Mouse (Mus musculus): ENCODE data around the gene Hoxc9. TPM values are rescaled to one million over a fixed set of nuclear protein-coding genes. Genes with fewer than 3 reads are reported as not detected.

Hoxc9 gene
- total RNA-seq, 2 experiments from 2014 or later = not detected

DNA sequence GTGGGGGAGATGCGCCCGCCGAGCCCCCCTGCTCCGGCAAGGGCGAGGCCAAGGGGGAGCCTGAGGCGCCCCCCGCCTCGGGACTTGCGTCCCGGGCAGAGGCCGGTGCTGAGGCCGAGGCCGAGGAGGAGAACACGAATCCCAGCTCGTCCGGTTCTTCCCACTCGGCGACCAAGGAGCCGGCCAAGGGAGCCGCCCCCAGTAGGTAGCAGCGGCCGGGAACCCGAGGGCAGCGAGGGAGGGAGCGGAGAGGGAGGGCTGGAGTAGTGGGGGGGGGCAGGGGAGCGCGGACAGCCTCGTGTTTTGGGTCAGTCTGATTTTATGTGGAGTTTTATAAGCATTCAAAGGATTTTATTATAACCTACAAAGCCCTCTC is 21.2 kb upstream of the Hoxc9 start:
- ATAC-seq (replicated peaks; ENCODE audit: poor library complexity, severe bottlenecking) = no peak

GRCm38 (mm10) chr15:102955833-102956640 is 20.2 kb upstream of the Hoxc9 start:
- 0 out of 2 replicates have a peak, but pooled peaks have one; percentile 22 for ATAC-seq (replicated peaks; ENCODE audit: poor library complexity, severe bottlenecking)

DNA sequence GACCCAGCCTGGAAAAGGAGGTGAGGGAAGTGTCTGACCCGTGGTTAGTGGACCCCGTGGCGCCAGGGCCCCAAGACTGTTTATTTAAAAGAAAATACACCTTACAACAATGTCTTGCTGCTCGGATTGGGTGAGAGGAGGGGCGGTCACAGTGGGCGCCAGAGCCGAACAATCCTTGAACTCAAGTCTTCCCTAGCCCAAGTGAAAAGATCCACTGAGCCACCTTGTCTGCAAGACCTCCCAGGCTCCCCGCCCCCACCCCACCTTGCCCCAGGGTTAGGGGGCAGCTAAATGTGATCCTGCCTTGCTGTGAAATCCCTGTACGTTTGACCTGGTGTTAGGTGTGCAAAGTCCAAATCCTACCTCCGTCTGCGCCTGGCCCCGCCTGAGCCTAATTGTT is 19.3 kb upstream of the Hoxc9 start:
- no peak for ATAC-seq (replicated peaks; ENCODE audit: poor library complexity, severe bottlenecking)

DNA sequence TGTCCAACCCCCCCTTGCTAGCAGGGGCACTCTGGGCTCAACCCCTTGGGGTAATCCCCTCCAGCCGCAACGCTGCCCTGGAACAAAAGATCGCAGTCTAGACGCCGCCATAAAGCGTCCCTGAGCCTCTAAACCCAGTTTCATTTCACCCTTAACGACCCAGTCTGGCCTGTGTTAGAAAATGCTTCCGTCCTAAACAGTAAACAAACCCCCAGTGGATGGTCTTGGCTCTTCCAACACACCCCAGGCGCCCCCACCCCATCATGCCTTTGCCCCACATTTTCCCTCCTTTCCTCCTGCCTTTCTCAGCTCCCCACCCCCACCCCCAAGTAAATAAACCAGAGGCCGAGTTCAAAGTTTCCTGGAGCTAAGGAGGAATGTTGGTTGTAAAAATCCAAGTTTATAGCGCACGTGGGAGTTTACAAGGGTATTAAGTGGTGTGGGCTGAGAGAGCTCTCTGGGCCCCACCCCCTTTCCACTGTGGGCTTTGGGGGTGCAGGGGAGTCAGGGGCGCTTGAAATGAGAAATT is 16.5 kb upstream of the Hoxc9 start:
- ATAC-seq (replicated peaks; ENCODE audit: poor library complexity, severe bottlenecking) = no peak

DNA sequence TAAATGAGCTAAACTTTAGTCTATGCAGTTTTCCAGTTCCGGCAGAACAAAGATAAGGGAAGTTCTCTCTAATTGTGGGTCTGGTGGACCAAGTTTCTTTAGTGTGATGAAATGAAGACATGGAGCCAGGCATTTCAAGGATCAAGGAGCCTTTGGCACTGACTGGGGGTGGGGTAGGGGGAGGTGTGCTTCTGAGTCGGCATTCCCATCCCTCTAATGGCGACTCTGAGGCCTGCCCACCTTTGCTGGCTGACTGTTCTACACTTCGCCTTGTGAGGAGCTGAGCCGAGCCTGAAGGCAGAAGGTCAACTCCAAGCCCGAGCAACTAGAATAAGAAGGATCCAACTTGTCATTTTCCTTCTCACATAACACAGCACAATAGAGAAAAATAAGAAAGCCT is 14.5 kb upstream of the Hoxc9 start:
- no peak for ATAC-seq (replicated peaks; ENCODE audit: poor library complexity, severe bottlenecking)

DNA sequence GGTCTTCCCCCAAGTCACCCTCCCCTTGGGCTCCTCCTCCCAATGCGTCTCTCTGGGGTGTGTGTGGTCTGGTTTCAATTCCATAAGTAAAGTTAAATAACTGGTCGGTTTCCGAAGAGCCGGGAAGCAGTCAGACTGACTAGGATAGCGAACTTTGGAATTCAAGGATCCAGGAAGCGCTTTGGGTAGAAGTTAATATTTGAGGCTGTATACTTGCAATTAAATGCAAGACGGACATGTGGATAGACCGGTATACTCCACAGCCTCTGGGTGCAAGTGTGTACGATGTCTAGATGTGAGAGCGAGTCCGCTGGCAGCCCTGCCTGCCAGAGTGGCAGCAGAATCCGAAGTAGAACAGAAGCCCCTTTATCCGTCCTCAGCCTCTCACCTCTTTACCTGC is 13.7 kb upstream of the Hoxc9 start:
- ATAC-seq (replicated peaks; ENCODE audit: poor library complexity, severe bottlenecking) = no peak

- ATAC-seq (replicated peaks; ENCODE audit: poor library complexity, severe bottlenecking) = no peak
These were observed 13.0 kb upstream of the Hoxc9 start for GRCm38 (mm10) chr15:102963259-102963658.

DNA sequence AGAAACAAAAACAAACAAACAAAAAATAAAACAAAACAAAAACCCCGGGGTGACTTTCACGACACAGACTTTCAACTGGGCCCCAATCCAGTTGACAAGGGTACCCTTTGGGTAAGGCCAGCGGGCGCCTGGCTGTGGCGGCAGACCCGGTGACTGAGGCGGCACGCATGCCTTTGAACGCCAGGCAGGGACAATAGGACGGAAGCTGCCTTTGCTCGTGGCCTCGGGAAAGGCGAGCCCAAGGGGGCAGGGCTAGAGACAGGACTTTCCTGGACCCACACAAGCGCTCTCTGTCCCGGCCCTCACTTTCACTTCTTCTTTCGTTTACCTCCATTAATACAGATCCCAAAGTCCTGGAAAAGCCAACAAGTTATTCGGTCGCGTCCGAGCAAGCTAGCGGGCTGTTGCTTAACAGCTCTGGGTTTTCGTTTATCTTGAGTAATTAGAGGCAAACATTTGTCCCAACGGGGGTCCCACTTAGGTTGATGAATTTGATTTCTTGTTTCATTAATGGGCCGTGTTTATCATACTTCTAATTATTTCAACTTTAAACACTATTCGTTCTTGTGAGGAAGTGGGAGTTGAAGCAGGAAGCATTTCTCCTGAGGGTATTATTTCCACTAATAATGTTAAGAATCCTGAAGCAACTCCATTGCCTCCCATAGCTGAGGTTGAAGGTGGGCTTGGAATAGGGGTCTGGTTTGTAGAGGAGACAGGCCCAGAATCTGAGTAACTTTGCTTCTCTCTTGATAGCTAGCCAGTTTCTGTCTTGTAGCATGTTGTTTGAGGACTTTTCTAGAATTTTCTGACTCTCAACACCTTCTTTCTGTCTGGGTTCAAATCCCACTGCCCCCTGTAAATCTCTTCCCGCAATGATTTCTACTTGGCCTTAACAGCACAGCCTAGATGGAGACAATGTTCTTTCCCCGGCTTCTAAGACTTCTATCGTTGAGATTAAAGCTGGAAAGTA is 12.3 kb upstream of the Hoxc9 start:
- peak; percentile 46; the same call in 1 of the 2 replicates for ATAC-seq (replicated peaks; ENCODE audit: poor library complexity, severe bottlenecking)

DNA sequence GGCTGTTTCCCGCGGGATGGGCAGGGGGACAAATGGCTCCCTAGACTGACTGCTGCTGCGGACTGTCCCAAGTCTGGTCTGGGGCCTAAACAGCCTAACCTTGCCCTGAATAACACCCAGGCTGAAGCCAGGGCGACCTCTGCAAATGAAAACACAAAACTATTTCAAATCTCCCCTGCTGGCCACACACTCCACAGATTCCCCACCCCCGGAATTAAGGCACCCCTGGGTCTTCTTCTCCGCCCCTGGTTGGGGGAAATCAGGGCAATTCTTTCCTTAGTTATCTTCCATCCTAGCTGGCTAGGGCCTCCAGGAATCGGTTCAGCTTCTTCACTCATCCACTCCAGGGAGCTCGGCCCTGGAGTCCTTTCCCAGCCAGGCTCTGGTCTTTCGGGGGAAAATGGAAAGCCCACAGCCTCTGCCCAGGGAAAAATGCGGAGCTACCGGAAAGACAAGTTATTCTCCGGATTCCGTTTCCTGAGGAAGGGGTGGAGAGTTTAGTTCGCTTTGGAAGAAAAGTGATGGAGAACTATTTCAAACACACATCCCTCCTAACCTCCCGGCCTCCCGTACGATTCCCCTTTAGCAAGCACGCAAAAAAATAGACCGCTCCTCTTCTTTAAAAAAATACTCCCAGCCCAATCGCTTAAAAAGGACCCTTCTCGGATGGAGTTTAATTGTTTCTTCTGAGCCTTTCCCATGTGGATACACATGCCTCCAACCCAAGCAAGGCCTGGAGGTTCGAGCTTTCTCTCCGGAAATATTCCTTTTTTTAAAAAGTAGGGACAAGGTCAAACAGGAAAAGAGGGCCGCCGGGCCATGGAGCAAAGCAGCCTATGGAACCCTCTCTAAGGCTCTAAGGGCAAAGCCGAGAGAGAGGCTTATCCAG is 11.0 kb upstream of the Hoxc9 start:
- ATAC-seq (replicated peaks; ENCODE audit: poor library complexity, severe bottlenecking) = no peak

DNA sequence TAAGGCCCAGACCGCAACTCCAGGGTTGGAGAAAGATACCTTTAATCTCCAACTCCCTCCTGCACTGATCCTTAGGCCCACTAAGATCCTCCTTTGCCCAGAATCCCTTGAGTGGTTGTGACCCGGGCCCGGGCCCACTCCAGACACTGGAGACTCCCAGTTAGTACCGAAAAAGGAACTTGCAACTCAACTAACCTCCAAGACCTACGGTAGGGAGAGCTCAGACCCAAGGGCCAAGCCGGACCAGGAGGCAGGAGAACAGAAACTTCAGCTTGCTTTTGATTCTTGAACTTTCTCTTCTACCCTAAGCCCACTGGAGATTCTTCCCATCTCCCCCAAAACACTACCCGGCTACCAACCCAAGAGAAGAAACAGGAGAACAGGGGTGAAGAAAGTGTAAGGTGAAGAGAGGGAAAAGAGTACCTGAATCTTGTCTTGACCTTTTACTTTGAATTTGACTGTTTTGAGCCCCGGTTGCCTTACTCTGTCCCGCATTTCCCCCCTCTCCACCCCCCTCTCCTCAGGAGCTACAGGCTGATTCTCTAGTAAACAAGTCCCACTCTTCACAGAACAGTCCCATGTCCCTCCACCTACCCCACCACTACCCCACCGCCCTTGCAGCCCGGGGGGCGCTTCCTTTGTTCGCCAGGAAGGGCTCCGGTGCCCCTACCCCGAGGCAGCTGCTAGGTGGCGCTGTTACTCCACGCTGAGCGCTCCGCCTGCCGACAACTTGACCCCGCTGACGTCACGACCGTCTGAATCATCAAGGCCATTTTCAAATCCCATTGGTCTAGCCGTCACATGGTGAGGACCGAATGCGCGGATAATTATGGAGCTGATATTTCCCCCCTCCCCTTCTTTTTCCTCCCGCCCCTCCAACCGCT is 10.1 kb upstream of the Hoxc9 start:
- ATAC-seq (replicated peaks; ENCODE audit: poor library complexity, severe bottlenecking) = peak; percentile 76

DNA sequence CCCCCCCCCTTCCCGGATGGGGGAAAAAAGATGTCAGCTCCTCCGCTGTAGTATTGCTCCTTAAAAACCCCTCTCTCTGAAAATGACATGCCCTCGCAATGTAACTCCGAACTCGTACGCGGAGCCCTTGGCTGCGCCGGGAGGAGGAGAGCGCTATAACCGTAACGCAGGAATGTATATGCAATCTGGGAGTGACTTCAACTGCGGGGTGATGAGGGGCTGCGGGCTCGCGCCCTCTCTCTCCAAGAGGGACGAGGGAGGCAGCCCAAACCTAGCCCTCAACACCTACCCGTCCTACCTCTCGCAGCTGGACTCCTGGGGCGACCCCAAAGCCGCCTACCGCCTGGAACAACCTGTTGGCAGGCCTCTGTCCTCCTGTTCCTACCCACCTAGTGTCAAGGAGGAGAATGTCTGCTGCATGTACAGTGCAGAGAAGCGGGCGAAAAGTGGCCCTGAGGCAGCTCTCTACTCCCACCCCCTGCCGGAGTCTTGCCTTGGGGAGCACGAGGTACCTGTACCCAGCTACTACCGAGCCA is 9.4 kb upstream of the Hoxc9 start, which contains the start of gene Hoxc10:
Gene Hoxc10, plus strand, starts transcription at position 21 of the 536 bp plus-strand sequence.
- no peak for ATAC-seq (replicated peaks; ENCODE audit: poor library complexity, severe bottlenecking)

- ATAC-seq (replicated peaks; ENCODE audit: poor library complexity, severe bottlenecking) = no peak
These were observed 9.0 kb upstream of the Hoxc9 start, which contains the start of gene Hoxc5 for GRCm38 (mm10) chr15:102967312-102967510. Gene Hoxc5, plus strand, starts transcription at chr15:102967443.

DNA sequence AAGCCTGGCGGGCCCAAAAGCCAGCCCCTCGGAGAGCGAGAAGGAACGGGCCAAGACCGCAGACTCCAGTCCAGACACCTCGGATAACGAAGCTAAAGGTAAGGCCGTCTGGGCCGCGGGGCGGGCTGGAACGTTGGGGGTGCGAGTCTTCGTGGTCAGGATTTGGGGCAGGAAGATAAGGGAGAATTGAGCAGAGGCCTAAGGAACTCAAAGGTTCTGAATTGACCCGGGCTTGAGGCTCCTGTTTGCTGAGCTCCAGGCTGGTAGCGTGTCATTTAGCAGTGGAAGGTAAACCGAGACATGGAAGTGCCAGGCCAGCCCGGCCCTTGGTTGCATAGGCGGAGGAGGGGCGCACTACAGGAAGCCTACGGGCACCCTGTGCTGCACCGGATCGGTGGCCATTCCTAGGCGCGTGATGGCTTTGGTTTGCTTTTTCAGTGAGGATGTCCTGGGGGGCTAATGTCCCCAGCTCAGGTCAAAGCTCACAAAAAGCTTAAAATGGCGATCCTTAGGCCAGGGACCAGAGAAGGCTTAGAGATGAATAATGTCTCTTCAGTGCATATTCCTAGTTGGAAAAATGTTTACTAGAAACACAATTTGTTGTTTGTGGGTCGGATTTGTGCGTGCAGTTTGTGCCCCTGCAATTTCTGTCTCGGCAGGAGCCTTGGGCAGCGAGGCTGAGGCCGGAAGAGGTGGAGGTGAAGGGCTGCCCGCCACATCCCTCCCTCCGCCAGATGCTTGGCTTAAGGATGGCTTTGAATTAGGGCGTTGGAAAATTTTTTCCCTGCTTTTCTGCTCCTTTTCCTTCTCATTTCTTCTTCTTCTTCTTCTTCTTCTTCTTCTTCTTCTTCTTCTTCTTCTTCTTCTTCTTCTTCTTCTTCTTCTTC is 8.5 kb upstream of the Hoxc9 start:
- ATAC-seq (replicated peaks; ENCODE audit: poor library complexity, severe bottlenecking) = no peak

DNA sequence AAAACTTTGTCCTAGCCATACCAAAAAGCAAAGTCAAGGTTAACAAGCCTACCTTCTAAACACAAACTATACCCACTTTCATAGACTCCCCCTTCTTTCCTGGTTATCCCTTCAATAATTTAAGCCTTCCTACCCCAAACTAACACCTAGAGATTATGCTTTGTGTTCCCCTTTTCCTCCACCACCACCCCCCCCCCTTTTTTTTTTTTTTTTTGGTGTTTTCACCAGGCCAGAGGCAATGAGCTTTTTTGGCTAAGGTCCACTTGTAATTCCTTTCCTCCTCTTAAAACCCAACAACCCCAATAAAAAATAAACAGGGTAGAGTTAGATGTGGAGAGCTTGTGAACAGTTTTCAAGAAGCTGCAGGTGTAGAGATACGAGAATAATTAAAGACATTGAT is 6.9 kb upstream of the Hoxc9 start:
- no peak for ATAC-seq (replicated peaks; ENCODE audit: poor library complexity, severe bottlenecking)

GRCm38 (mm10) chr15:102970740-102971139 is 5.5 kb upstream of the Hoxc9 start:
- no peak for ATAC-seq (replicated peaks; ENCODE audit: poor library complexity, severe bottlenecking)

DNA sequence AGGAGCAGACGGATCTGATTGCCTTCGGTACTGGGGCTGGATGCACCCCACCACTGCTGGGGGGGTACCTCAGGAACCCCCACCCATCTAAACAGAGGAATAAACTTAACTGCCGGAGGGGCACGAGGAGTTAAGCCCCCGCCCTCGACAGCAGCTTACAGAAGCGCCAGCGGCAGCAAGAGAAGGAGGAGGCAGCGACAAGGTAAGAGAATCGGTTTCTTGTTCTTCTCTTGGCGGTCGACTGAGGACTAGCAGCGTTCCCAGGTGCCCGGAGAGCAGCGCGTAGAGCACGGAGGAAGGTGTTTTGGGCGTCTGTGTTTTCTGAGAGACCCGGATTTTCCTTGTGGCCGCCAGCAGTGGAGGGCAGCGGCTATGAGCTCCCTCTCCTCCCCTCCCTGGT is 4.0 kb upstream of the Hoxc9 start:
- ATAC-seq (replicated peaks; ENCODE audit: poor library complexity, severe bottlenecking) = no peak

- no peak for ATAC-seq (replicated peaks; ENCODE audit: poor library complexity, severe bottlenecking)
These were observed 3.5 kb upstream of the Hoxc9 start for GRCm38 (mm10) chr15:102972753-102973152.

DNA sequence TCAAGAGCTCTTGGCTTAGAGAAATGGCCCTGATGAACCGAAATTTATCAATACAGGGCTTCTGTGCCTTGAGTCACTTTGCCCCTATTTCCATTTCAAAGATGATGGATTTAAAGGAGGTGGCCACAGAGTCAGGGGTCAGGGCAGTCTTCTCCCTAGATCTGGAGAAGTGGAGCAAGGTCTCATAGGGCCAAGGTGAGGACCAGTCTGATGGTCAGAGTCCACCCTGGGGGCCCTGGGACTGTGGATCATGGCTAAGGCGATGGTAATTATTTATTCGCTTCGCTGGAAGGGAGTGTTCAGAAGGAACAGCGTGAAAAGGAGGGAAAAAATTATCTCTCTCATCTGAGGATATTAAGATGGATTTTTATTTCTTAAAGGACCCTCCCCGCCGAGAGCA is 1.2 kb upstream of the Hoxc9 start:
- ATAC-seq (replicated peaks; ENCODE audit: poor library complexity, severe bottlenecking) = no peak

Measured in granulocyte monocyte progenitor cell, adult 5-6 weeks (primary cell).